Mouse (Mus musculus) MEL (cell line): ENCODE measurements around the gene Fam227b. TPM values are rescaled to one million over a fixed set of nuclear protein-coding genes. Genes with fewer than 3 reads are reported as not detected.
A peak's percentile ranks its signal among the peaks of the same experiment; 100 is the strongest.

Experiments used
- DNase-seq: peaks from one replicate; pipeline ENCODE4 v3.0.0; 2011; ENCODE audit warnings: low read depth, low spot score
- H3K27ac ChIP-seq: 2 replicates; pipeline ENCODE4 v1.5.1; 2012; ENCODE audit warnings: low read depth, mild to moderate bottlenecking, control low read depth, low read length, moderate library complexity; ENCODE audit not compliant: control insufficient read depth
- H3K27me3 ChIP-seq, 2 experiments: fragments of 150-350 bp in 1 of 2; sonication (generic) in 1 of 2; 2 replicates each; pipeline ENCODE4 v1.6.1; 2012; ENCODE audit warnings: low read length in 2 of 2, mild to moderate bottlenecking in 2 of 2, improper control_type of control experiment in 1 of 2, moderate library complexity in 1 of 2; ENCODE audit not compliant: insufficient read depth in 2 of 2, control insufficient read depth in 1 of 2
- H3K36me3 ChIP-seq, 2 experiments: 2 replicates each; pipeline ENCODE4 v1.6.1; 2012 to 2014; ENCODE audit warnings: low read length in 2 of 2, improper control_type of control experiment in 1 of 2, inconsistent platforms in 1 of 2, mild to moderate bottlenecking in 1 of 2; ENCODE audit not compliant: insufficient read depth in 2 of 2, control insufficient read depth in 1 of 2
- H3K4me1 ChIP-seq, 2 experiments: fragments of 150-350 bp in 1 of 2; sonication (generic) in 1 of 2; 2 replicates each; pipeline ENCODE4 v1.6.1; 2012; ENCODE audit warnings: low read length in 2 of 2, improper control_type of control experiment in 1 of 2, mild to moderate bottlenecking in 1 of 2; ENCODE audit not compliant: insufficient read depth in 2 of 2, control insufficient read depth in 1 of 2
- H3K4me3 ChIP-seq, 2 experiments: fragments of 150-350 bp in 1 of 2; sonication (generic) in 1 of 2; 2 replicates each; pipeline ENCODE4 v1.5.1; 2012; ENCODE audit warnings: low read depth in 2 of 2, low read length in 2 of 2, mild to moderate bottlenecking in 2 of 2, moderate library complexity in 2 of 2, control low read depth in 1 of 2, improper control_type of control experiment in 1 of 2; ENCODE audit not compliant: control insufficient read depth in 1 of 2, insufficient read depth in 1 of 2
- H3K79me2 ChIP-seq: 2 replicates; pipeline ENCODE4 v1.6.1; 2012; ENCODE audit warnings: mild to moderate bottlenecking, low read length, moderate library complexity; ENCODE audit not compliant: control insufficient read depth, poor library complexity, insufficient read depth
- H3K9ac ChIP-seq: 2 replicates; pipeline ENCODE4 v1.6.1; 2012; ENCODE audit warnings: low read depth, mild to moderate bottlenecking, control low read depth, low read length, moderate library complexity; ENCODE audit not compliant: control insufficient read depth, poor library complexity, severe bottlenecking
- H3K9me3 ChIP-seq: fragments of 150-350 bp; sonication (generic); replicated peaks from 2 replicates; pipeline ENCODE4 v1.6.1; 2012; ENCODE audit warnings: mild to moderate bottlenecking, low read length, improper control_type of control experiment, moderate library complexity; ENCODE audit not compliant: insufficient read depth
- BHLHE40 ChIP-seq: IDR thresholded peaks from 2 replicates; pipeline ENCODE4 v1.6.1; 2012; ENCODE audit warnings: low read depth, mild to moderate bottlenecking, inconsistent platforms, low read length, improper control_type of control experiment, borderline replicate concordance
- CHD1 ChIP-seq: IDR thresholded peaks from 2 replicates; pipeline ENCODE4 v1.6.1; 2012; ENCODE audit warnings: low read depth, mild to moderate bottlenecking, inconsistent platforms, low read length, improper control_type of control experiment
- CHD2 ChIP-seq: IDR thresholded peaks from 2 replicates; pipeline ENCODE4 v1.6.1; 2011; ENCODE audit warnings: low read length, improper control_type of control experiment
- ELF1 ChIP-seq: IDR thresholded peaks from 2 replicates; pipeline ENCODE4 v1.6.1; 2014; ENCODE audit warnings: low read depth, mild to moderate bottlenecking, inconsistent platforms, low read length, improper control_type of control experiment, moderate library complexity
- ETS1 ChIP-seq: IDR thresholded peaks from 2 replicates; pipeline ENCODE4 v1.6.1; 2012; ENCODE audit warnings: low read depth, mild to moderate bottlenecking, inconsistent platforms, low read length, improper control_type of control experiment, moderate library complexity
- GABPA ChIP-seq: IDR thresholded peaks from 2 replicates; pipeline ENCODE4 v1.6.1; 2012; ENCODE audit warnings: low read depth, mild to moderate bottlenecking, inconsistent platforms, low read length, improper control_type of control experiment, moderate library complexity
- GATA1 ChIP-seq: IDR thresholded peaks from 2 replicates; pipeline ENCODE4 v1.6.1; 2011; ENCODE audit warnings: low read depth, low read length, improper control_type of control experiment
- JUND ChIP-seq: IDR thresholded peaks from 2 replicates; pipeline ENCODE4 v1.6.1; 2011; ENCODE audit warnings: low read depth, mild to moderate bottlenecking, improper control_type of control experiment, low read length
- MAX ChIP-seq: IDR thresholded peaks from 2 replicates; pipeline ENCODE4 v1.6.1; 2011; ENCODE audit warnings: low read length, improper control_type of control experiment
- MAZ ChIP-seq: IDR thresholded peaks from 2 replicates; pipeline ENCODE4 v1.6.1; 2012; ENCODE audit warnings: low read depth, mild to moderate bottlenecking, inconsistent platforms, low read length, improper control_type of control experiment
- MEF2A ChIP-seq: IDR thresholded peaks from 2 replicates; pipeline ENCODE4 v1.6.1; 2014; ENCODE audit warnings: low read depth, mild to moderate bottlenecking, inconsistent platforms, low read length, improper control_type of control experiment; ENCODE audit not compliant: poor library complexity, insufficient replicate concordance, severe bottlenecking; ENCODE audit errors: extremely low read depth
- MXI1 ChIP-seq: IDR thresholded peaks from 2 replicates; pipeline ENCODE4 v1.6.1; 2011; ENCODE audit warnings: mild to moderate bottlenecking, low read depth, low read length, improper control_type of control experiment
- MYC ChIP-seq: IDR thresholded peaks from 2 replicates; pipeline ENCODE4 v1.6.1; 2011; ENCODE audit warnings: low read depth, mild to moderate bottlenecking, low read length, improper control_type of control experiment, moderate library complexity
- NELFE ChIP-seq: IDR thresholded peaks from 2 replicates; pipeline ENCODE4 v1.6.1; 2011; ENCODE audit warnings: low read depth, low read length, improper control_type of control experiment
- NRF1 ChIP-seq: IDR thresholded peaks from 2 replicates; pipeline ENCODE4 v1.6.1; 2014; ENCODE audit warnings: low read depth, mild to moderate bottlenecking, inconsistent platforms, low read length, improper control_type of control experiment, moderate library complexity; ENCODE audit not compliant: poor library complexity, insufficient read depth, severe bottlenecking
- RCOR1 ChIP-seq: IDR thresholded peaks from 2 replicates; pipeline ENCODE4 v1.6.1; 2012; ENCODE audit warnings: low read depth, mild to moderate bottlenecking, inconsistent platforms, low read length, improper control_type of control experiment
- TAL1 ChIP-seq: IDR thresholded peaks from 2 replicates; pipeline ENCODE4 v1.6.1; 2012; ENCODE audit warnings: mild to moderate bottlenecking, inconsistent platforms, low read length, moderate library complexity, mixed read lengths
- TBP ChIP-seq: IDR thresholded peaks from 2 replicates; pipeline ENCODE4 v1.8.0; 2011; ENCODE audit warnings: low read depth, low read length, improper control_type of control experiment
- TCF12 ChIP-seq: IDR thresholded peaks from 2 replicates; pipeline ENCODE4 v1.6.1; 2014; ENCODE audit warnings: low read depth, mild to moderate bottlenecking, inconsistent platforms, low read length, improper control_type of control experiment, moderate library complexity
- USF1 ChIP-seq: IDR thresholded peaks from 2 replicates; pipeline ENCODE4 v1.6.1; 2014; ENCODE audit warnings: low read depth, mild to moderate bottlenecking, inconsistent platforms, low read length, improper control_type of control experiment, moderate library complexity
- ZMIZ1 ChIP-seq: IDR thresholded peaks from 2 replicates; pipeline ENCODE4 v1.6.1; 2012; ENCODE audit warnings: low read depth, mild to moderate bottlenecking, inconsistent platforms, low read length, improper control_type of control experiment, moderate library complexity
- ZNF384 ChIP-seq: IDR thresholded peaks from 2 replicates; pipeline ENCODE4 v1.6.1; 2012; ENCODE audit warnings: low read depth, mild to moderate bottlenecking, inconsistent platforms, low read length, improper control_type of control experiment
- polyA plus RNA-seq, 2 experiments: library from polyadenylated mRNA; stranded (reverse) in 1 of 2; unstranded in 1 of 2; fragments of >175 nt in 1 of 2; fragments of >200 nt in 1 of 2; gene quantifications; 2 replicates each; pipeline versions ENCODE4 v1.2.1 to v1.2.4; 2012; ENCODE audit warnings: low replicate concordance in 2 of 2, low read depth in 1 of 2; ENCODE audit not compliant: insufficient read length in 2 of 2, insufficient read depth in 1 of 2, missing spikeins in 1 of 2
- total RNA-seq: library from RNA; depleted of rRNA; stranded (reverse); fragments of 300-350 nt; gene quantifications from 2 replicates; pipeline ENCODE4 v1.2.3, GENCODE M21; 2012

The Fam227b gene
- total and polyA plus RNA-seq, 3 experiments = not detected

GRCm38 (mm10) chr2:126166848-126167617 is 15.2 kb upstream of the Fam227b start:
- no peak for DNase-seq
- no peak overlapping the region for H3K27ac ChIP-seq
- H3K4me3 ChIP-seq = no peak overlapping the region
- no peak for TF ChIP-seq NELFE
- TF ChIP-seq MEF2A = no peak
- no peak for TF ChIP-seq CHD2
- no peak for TF ChIP-seq TBP
- TF ChIP-seq MYC = no peak
- TF ChIP-seq ZMIZ1 = no peak
- TF ChIP-seq NRF1 = no peak
- no peaks in the 10 kb centered on the region for H3K9me3 ChIP-seq
- H3K4me1 ChIP-seq = peaks cover 3 to 4% of the 10 kb centered on the region in 2 experiments; a peak in 2 of 4 replicates
- no peaks in the 10 kb centered on the region; a peak in 1 of 4 replicates for H3K36me3 ChIP-seq
- H3K79me2 ChIP-seq = no peaks in the 10 kb centered on the region
- no peak overlapping the region for H3K9ac ChIP-seq
- H3K27me3 ChIP-seq = no peaks in the 10 kb centered on the region; a peak in 1 of 4 replicates

GRCm38 (mm10) chr2:126166335-126166734 is 14.5 kb upstream of the Fam227b start:
- TF ChIP-seq TCF12 = no peak
- no peak for TF ChIP-seq USF1
- H3K27me3 ChIP-seq = no peaks in the 10 kb centered on the region; a peak in 1 of 4 replicates
- DNase-seq = no peak
- H3K27ac ChIP-seq = 0 out of 2 replicates have a peak overlapping the region, but pooled peaks have one; percentile 7
- H3K4me1 ChIP-seq = peaks cover 3 to 4% of the 10 kb centered on the region in 2 experiments; a peak in 2 of 4 replicates
- no peaks in the 10 kb centered on the region for H3K9me3 ChIP-seq
- H3K36me3 ChIP-seq = no peaks in the 10 kb centered on the region; a peak in 2 of 4 replicates
- no peaks in the 10 kb centered on the region for H3K79me2 ChIP-seq
- no peak overlapping the region for H3K4me3 ChIP-seq
- H3K9ac ChIP-seq = no peak overlapping the region

GRCm38 (mm10) chr2:126165277-126166018 is 13.6 kb upstream of the Fam227b start:
- Histone ChIP-seq H3K36me3 (no peaks in the 10 kb centered on the region; a peak in 2 of 4 replicates), H3K9ac (no peak overlapping the region), H3K4me3 (no peak overlapping the region), H3K9me3 (no peaks in the 10 kb centered on the region), H3K4me1 (peaks cover 3 to 4% of the 10 kb centered on the region in 2 experiments; a peak in 2 of 4 replicates), H3K79me2 (no peaks in the 10 kb centered on the region), H3K27ac (no peak overlapping the region), H3K27me3 (no peaks in the 10 kb centered on the region; a peak in 1 of 4 replicates)
- peak; percentile 68 for DNase-seq
- TF ChIP-seq ZMIZ1 = no peak
- 0 out of 2 replicates have a peak, but pooled peaks have one; percentile 18 for TF ChIP-seq MYC
- TF ChIP-seq CHD1 = no peak
- TF ChIP-seq GABPA = no peak
- no peak for TF ChIP-seq JUND
- TF ChIP-seq GATA1 = peak; percentile 87
- TF ChIP-seq TAL1 = peak; percentile 66
- peak; percentile 96 for TF ChIP-seq MAX
- TF ChIP-seq TCF12 = peak; percentile 92
- no peak for TF ChIP-seq MXI1
- no peak for TF ChIP-seq ELF1
- TF ChIP-seq MEF2A = no peak
- TF ChIP-seq BHLHE40 = peak; percentile 49; the same call in 1 of the 2 replicates
- peak; percentile 11; the same call in 1 of the 2 replicates for TF ChIP-seq RCOR1
- peak; percentile 67 for TF ChIP-seq ETS1
- TF ChIP-seq MAZ = no peak
- no peak for TF ChIP-seq ZNF384
